ENCODE assay signal across 8 mouse cellular contexts in the genomic region with DNA sequence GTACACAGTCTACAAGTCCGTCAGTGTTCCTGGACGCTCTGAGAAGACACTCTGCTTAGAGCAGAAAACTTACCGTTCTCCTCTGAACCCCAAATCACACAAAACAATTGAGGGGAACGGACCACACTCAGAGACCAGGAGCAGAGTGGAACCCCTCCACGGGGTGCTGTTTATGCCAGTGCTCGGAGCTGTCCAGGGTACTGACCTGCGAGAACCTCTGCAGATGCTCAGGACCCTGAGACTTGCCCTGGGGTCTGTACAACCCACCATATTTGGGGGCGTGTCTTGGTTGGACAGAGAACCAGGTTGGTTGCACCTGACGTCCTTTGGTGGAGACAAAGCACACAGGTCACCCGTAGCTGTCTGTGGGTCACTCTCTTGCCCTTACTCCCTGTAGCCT.
DNase-seq lines count a peak whose midpoint lies in the region; ATAC-seq lines count a peak whose summit lies in the region.

No protein-coding gene starts in this region.

- no peaks in the 10 kb centered on the region for H3K4me1 ChIP-seq in liver, embryonic 11.5 days (replicated peaks; ENCODE audit: control insufficient read depth, insufficient read depth, low read length)

- intact Hi-C loops in heart, postnatal 10 days (cut with DNase I) = no loop called here
- intact Hi-C loops in heart, postnatal 25 days (cut with DNase I) = no loop called here

- no peaks in the 10 kb centered on the region for H3K27me3 ChIP-seq in liver, embryonic 11.5 days (replicated peaks; ENCODE audit: control insufficient read depth, insufficient read depth, low read length)

- H3K27ac ChIP-seq in liver, embryonic 11.5 days (ENCODE audit: low read depth, low read length) = no peak overlapping the region

- no peak for ATAC-seq in liver, embryonic 11.5 days (replicated peaks; ENCODE audit: low FRiP score)

- H3K4me3 ChIP-seq in liver, embryonic 11.5 days (ENCODE audit: low read depth, low read length) = no peak overlapping the region

- 40% methylated on average over 10 of the region's 10 CpGs for WGBS in liver, embryonic 11.5 days

- peak; percentile 32 to 40 for DNase-seq in heart, postnatal 10 days
- no peak for DNase-seq in heart, postnatal 25 days (ENCODE audit: low spot score)
- DNase-seq in urinary bladder, postnatal 14 days (ENCODE audit: low spot score) = peak; percentile 9
- DNase-seq in urinary bladder, postnatal 36 days (ENCODE audit: low spot score in 2 of 2) = no peak
- DNase-seq in liver, embryonic 11.5 days (ENCODE audit: low spot score) = peak; percentile 49
- no peak for DNase-seq in left cerebral cortex, adult 9 months (ENCODE audit: low spot score in 2 of 2)
- DNase-seq in right cerebral cortex, postnatal 4 days = no peak
- no peak for DNase-seq in frontal cortex, postnatal 36 days (ENCODE audit: low spot score in 2 of 2)

- H3K36me3 ChIP-seq in liver, embryonic 11.5 days (ENCODE audit: control insufficient read depth, insufficient read depth, low read length) = no peaks in the 10 kb centered on the region

- H3K9ac ChIP-seq in liver, embryonic 11.5 days (ENCODE audit: low read depth, low read length) = no peak overlapping the region

- H3K9me3 ChIP-seq in liver, embryonic 11.5 days (ENCODE audit: control insufficient read depth, low read length) = no peaks in the 10 kb centered on the region

- no peak overlapping the region for H3K4me2 ChIP-seq in liver, embryonic 11.5 days

Comparison
In these comparisons a context has a peak if more than half of its experiments do, and no peak if none do; other contexts are left out.
1. DNase-seq: peak in heart, postnatal 10 days (2 of 2), urinary bladder, postnatal 14 days (single experiment) and liver, embryonic 11.5 days (single experiment); none in heart, postnatal 25 days (single experiment), urinary bladder, postnatal 36 days (0 of 2), left cerebral cortex, adult 9 months (0 of 2), right cerebral cortex, postnatal 4 days (single experiment) and frontal cortex, postnatal 36 days (0 of 2).